Mouse (Mus musculus) forebrain, embryonic 16.5 days (tissue): ENCODE measurements around the gene Kiss1r. TPM values are rescaled to one million over a fixed set of nuclear protein-coding genes. Genes with fewer than 3 reads are reported as not detected.

Experiments used
- ATAC-seq: fragments of 200-750 bp; cut with Nextera tagmentation; 2 replicates; pipeline ENCODE4 v1.8.0; 2017; ENCODE audit warnings: mild to moderate bottlenecking, moderate library complexity
- H3K27ac ChIP-seq: fragments of 300-500 bp; sonication (generic); 2 replicates; pipeline ENCODE4 v1.5.1; 2014; ENCODE audit warnings: low read length, control low read depth
- H3K27me3 ChIP-seq: fragments of 300-500 bp; sonication (generic); replicated peaks from 2 replicates; pipeline ENCODE4 v1.6.1; 2014; ENCODE audit warnings: low read length; ENCODE audit not compliant: control insufficient read depth, insufficient read depth
- H3K36me3 ChIP-seq: fragments of 300-500 bp; sonication (generic); 2 replicates; pipeline ENCODE4 v1.6.1; 2014; ENCODE audit not compliant: control insufficient read depth, insufficient read depth
- H3K4me1 ChIP-seq: fragments of 300-500 bp; sonication (generic); replicated peaks from 2 replicates; pipeline ENCODE4 v1.6.1; 2014; ENCODE audit warnings: low read length; ENCODE audit not compliant: control insufficient read depth, insufficient read depth
- H3K4me2 ChIP-seq: fragments of 300-500 bp; sonication (generic); 2 replicates; pipeline ENCODE4 v1.6.1; 2014; ENCODE audit warnings: mild to moderate bottlenecking, low read length, control low read depth
- H3K4me3 ChIP-seq: fragments of 300-500 bp; sonication (generic); replicated peaks from 2 replicates; pipeline ENCODE4 v1.5.1; 2014; ENCODE audit warnings: mild to moderate bottlenecking, low read length, control low read depth
- H3K9ac ChIP-seq: fragments of 300-500 bp; sonication (generic); replicated peaks from 2 replicates; pipeline ENCODE4 v1.6.1; 2014; ENCODE audit warnings: low read depth, low read length, control low read depth
- H3K9me3 ChIP-seq: fragments of 300-500 bp; sonication (generic); 2 replicates; pipeline ENCODE4 v1.6.1; 2016; ENCODE audit warnings: low read length; ENCODE audit not compliant: control insufficient read depth
- WGBS: fragments of 180-500 bp; shearing (Covaris S2); extraction: QIAGEN DNeasy Blood & Tissue Kit; methylation state at CpG from one replicate; pipeline ENCODE4 v1.1.7; 2014; 5-methylcytosine and 5-hydroxymethylcytosine counted together
- polyA plus RNA-seq: library from polyadenylated mRNA; unstranded; fragments of >200 nt; fragmentation: Nextera tagmentation; extraction: Ambion mirVana; gene quantifications from 2 replicates; pipeline ENCODE4 v1.2.1, GENCODE M21; 2015

Gene Kiss1r
- polyA plus RNA-seq, result 2.7 and 3.6 TPM in 2 replicates

DNA sequence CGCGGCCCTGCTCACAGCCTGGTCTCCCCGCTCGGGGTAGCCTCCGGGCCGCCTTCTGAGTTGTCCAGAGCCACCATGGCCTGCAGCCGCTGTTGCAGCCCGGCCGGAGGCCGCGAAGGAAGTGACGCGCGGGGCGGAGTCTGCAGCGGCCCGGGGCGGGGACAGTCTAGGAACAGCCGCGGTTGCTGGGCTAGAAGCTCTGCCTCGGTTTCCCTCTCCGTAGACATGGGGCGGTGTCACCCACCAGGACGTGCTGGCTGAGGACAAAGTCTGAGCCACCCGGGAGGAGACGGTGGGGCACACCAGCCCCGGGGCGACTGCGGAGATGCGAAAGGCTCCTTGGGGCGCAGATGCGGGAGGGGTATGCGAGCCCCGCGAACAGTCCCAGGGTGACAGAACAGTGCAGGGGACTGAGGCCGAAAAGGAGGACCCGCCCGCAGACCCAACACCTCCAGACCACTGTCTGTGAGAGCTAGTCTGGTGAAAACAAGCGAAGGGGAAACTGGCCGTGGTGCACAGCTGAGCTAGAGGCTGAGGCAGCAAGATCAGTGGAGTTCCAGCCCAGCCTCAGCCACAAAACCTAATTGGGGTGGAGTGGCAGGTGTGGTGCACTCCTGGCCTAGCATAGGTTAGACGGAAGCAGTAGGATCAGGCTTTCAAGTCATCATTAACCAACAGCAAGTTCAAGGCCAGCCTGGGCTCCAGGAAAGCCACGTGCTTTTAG is at the start of gene Kiss1r:
Gene Kiss1r, plus strand, starts transcription at position 164 of the 724 bp plus-strand sequence.
- Histone ChIP-seq H3K27me3 (peaks cover 46% of the 10 kb centered on the region), H3K4me1 (peaks cover 44% of the 10 kb centered on the region), H3K4me3 (peak within 1 kb of the TSS; percentile 91), H3K27ac (peak within 1 kb of the TSS; percentile 80), H3K36me3 (0 out of 2 replicates have a peak, but pooled peaks cover 2% of the 10 kb centered on the region), H3K9ac (peak within 1 kb of the TSS; percentile 98), H3K4me2 (peak within 1 kb of the TSS; percentile 97), H3K9me3 (no peaks in the 10 kb centered on the region)
- WGBS, result 2% methylated on average over 42 of the region's 42 CpGs
- peak; percentile 89 for ATAC-seq

- H3K9me3 ChIP-seq, result no peaks in the 10 kb centered on the region
- H3K4me3 ChIP-seq, result 0 out of 2 replicates have a peak overlapping the region, but pooled peaks have one; percentile 4
- no peak for ATAC-seq
- WGBS, result 62% methylated on average over 8 of the region's 8 CpGs
- H3K27ac ChIP-seq, result no peak overlapping the region
- H3K9ac ChIP-seq, result no peak overlapping the region
- no peaks in the 10 kb centered on the region for H3K27me3 ChIP-seq
- peaks cover 4% of the 10 kb centered on the region; the same call in 1 of the 2 replicates for H3K36me3 ChIP-seq
- H3K4me2 ChIP-seq, result peak overlapping the region; percentile 78
- peaks cover 44% of the 10 kb centered on the region for H3K4me1 ChIP-seq
These were observed 44.9 kb upstream of the Kiss1r start for GRCm38 (mm10) chr10:79871845-79872244.

- H3K27me3 ChIP-seq, result no peaks in the 10 kb centered on the region
- H3K9ac ChIP-seq, result peak overlapping the region; percentile 96
- WGBS, result 54% methylated on average over 3 of the region's 3 CpGs
- no peak for ATAC-seq
- peak overlapping the region; percentile 78 for H3K4me2 ChIP-seq
- peak overlapping the region; percentile 97 for H3K27ac ChIP-seq
- peaks cover 4% of the 10 kb centered on the region; the same call in 1 of the 2 replicates for H3K36me3 ChIP-seq
- no peaks in the 10 kb centered on the region for H3K9me3 ChIP-seq
- peaks cover 40% of the 10 kb centered on the region for H3K4me1 ChIP-seq
- H3K4me3 ChIP-seq, result peak overlapping the region; percentile 85
These were observed 43.9 kb upstream of the Kiss1r start for GRCm38 (mm10) chr10:79872862-79873261.

- H3K27me3 ChIP-seq, result no peaks in the 10 kb centered on the region
- peaks cover 39% of the 10 kb centered on the region for H3K4me1 ChIP-seq
- WGBS, result under 1% methylated on average over 6 of the region's 6 CpGs
- peaks cover 4% of the 10 kb centered on the region; the same call in 1 of the 2 replicates for H3K36me3 ChIP-seq
- peak; percentile 9 for ATAC-seq
- H3K4me3 ChIP-seq, result peak overlapping the region; percentile 85
- peak overlapping the region; percentile 96 for H3K9ac ChIP-seq
- no peaks in the 10 kb centered on the region for H3K9me3 ChIP-seq
- peak overlapping the region; percentile 97 for H3K27ac ChIP-seq
- H3K4me2 ChIP-seq, result peak overlapping the region; percentile 78
These were observed 43.5 kb upstream of the Kiss1r start for GRCm38 (mm10) chr10:79873313-79873712.

DNA sequence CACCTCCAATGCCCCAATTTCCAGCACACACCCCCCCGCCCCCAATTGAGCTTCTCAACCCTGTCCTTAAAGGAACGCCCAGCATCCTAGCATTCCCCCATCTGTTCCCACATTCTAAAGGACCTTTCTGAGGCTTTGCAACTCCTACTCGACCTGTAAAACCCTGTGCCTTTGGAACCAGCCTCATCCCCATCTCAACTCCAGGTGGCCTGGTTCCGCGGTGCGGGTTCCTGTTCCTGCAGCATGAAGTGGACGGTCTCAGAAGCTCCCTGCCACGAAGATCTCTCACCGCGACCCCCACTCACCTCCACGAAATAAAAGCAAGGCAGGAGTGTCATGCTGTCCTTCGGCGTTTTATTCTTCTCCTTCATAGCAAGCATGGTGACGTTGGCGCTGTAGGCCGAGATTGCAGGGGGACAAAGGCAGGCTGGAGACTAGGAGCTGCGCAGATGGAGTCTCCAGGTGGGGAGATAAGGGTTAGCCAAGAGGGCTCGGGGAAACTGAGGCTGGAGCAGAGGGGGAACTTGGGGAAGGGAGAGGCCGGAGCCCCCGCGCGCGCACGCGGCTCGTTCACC is 43.0 kb upstream of the Kiss1r start:
- Histone ChIP-seq H3K4me2 (peak overlapping the region; percentile 78), H3K9ac (peak overlapping the region; percentile 96), H3K27ac (peak overlapping the region; percentile 97), H3K36me3 (peaks cover 4% of the 10 kb centered on the region; the same call in 1 of the 2 replicates), H3K4me3 (peak overlapping the region; percentile 85), H3K27me3 (no peaks in the 10 kb centered on the region), H3K4me1 (peaks cover 36% of the 10 kb centered on the region), H3K9me3 (no peaks in the 10 kb centered on the region)
- WGBS, result under 1% methylated on average over 26 of the region's 26 CpGs
- peak; percentile 39 for ATAC-seq

DNA sequence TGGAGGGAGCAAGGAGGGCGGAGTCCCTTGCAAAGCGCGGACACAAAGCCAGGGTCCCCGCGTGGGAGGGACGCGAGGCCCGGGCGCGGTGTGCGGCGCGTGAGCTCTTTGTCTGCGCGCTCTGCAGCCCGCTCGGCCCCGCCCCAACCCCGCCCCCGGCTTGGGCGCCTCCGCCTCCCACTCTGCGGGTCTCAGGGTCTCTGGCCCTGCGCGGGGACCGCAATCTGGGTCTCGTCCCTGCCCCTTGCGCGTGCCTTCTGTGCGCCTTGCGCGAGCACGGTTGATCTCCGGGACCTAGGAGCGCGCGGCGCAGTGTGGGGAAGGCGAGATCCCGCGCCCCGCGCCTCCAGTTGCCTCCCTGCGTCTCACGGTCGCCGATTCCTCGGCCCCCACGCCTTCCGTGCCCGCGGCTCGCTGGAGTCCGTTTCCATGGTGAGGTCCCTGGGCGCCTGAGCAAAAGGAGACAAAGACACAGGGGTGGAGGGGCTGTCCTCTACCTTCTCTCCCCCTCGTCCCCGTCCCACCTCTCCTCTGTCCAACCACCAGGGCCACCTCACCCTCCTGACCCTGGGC is 42.4 kb upstream of the Kiss1r start, which contains the start of the genes Prtn3 and Plppr3:
Gene Prtn3, plus strand, starts transcription at position 187 of the 573 bp plus-strand sequence.
Gene Plppr3, minus strand, starts transcription at position 345 of the 573 bp plus-strand sequence.
- H3K4me3 ChIP-seq, result peak within 1 kb of the TSS; percentile 85
- H3K36me3 ChIP-seq, result 0 out of 2 replicates have a peak, but pooled peaks cover 4% of the 10 kb centered on the region
- ATAC-seq, result peak; percentile 92
- peak within 1 kb of the TSS; percentile 96 for H3K9ac ChIP-seq
- peaks cover 30% of the 10 kb centered on the region for H3K4me1 ChIP-seq
- H3K27me3 ChIP-seq, result no peaks in the 10 kb centered on the region
- H3K4me2 ChIP-seq, result peak within 1 kb of the TSS; percentile 78
- WGBS, result 0% methylated on average over 43 of the region's 57 CpGs
- no peaks in the 10 kb centered on the region for H3K9me3 ChIP-seq
- peak within 1 kb of the TSS; percentile 97 for H3K27ac ChIP-seq

DNA sequence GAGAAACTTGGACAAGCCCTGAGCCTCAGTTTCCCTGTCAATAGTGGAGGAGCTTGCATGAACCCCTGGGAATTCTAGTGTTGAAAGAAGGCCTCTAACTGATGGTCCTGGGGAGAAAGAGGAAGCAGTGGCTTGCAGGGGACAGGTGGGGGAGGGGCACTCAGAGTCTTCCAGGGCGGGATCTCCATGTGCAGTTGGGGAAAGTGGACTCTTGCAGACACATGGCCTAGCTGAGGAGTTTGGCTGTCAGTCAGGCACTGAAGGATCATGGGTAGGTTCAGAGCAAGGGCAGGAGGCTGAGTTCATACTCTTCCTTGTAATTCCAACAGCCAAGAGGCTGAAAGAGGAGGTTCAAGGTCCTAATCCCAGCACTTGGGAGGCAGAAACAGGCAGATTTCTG is 39.6 kb upstream of the Kiss1r start:
- WGBS, result 52% methylated on average over 1 of the region's 1 CpGs
- no peak overlapping the region for H3K4me3 ChIP-seq
- H3K36me3 ChIP-seq, result no peaks in the 10 kb centered on the region
- peaks cover 6% of the 10 kb centered on the region; the same call in 1 of the 2 replicates for H3K27me3 ChIP-seq
- H3K9ac ChIP-seq, result no peak overlapping the region
- no peak overlapping the region for H3K27ac ChIP-seq
- H3K9me3 ChIP-seq, result no peaks in the 10 kb centered on the region
- no peak for ATAC-seq
- no peak overlapping the region for H3K4me2 ChIP-seq
- peaks cover 22% of the 10 kb centered on the region for H3K4me1 ChIP-seq

- peaks cover 17% of the 10 kb centered on the region for H3K4me1 ChIP-seq
- no peak for ATAC-seq
- no peak overlapping the region for H3K27ac ChIP-seq
- peaks cover 6% of the 10 kb centered on the region; the same call in 1 of the 2 replicates for H3K27me3 ChIP-seq
- H3K9me3 ChIP-seq, result no peaks in the 10 kb centered on the region
- H3K9ac ChIP-seq, result no peak overlapping the region
- no peak overlapping the region for H3K4me3 ChIP-seq
- no peaks in the 10 kb centered on the region for H3K36me3 ChIP-seq
- H3K4me2 ChIP-seq, result no peak overlapping the region
- WGBS, result 52% methylated on average over 12 of the region's 12 CpGs
These were observed 39.0 kb upstream of the Kiss1r start for GRCm38 (mm10) chr10:79877757-79878156.

- no peak overlapping the region for H3K4me3 ChIP-seq
- H3K9me3 ChIP-seq, result no peaks in the 10 kb centered on the region
- H3K27me3 ChIP-seq, result peaks cover 6% of the 10 kb centered on the region; the same call in 1 of the 2 replicates
- H3K9ac ChIP-seq, result no peak overlapping the region
- ATAC-seq, result no peak
- H3K36me3 ChIP-seq, result no peaks in the 10 kb centered on the region
- H3K27ac ChIP-seq, result no peak overlapping the region
- 56% methylated on average over 3 of the region's 3 CpGs for WGBS
- H3K4me2 ChIP-seq, result no peak overlapping the region
- H3K4me1 ChIP-seq, result peaks cover 14% of the 10 kb centered on the region
These were observed 37.2 kb upstream of the Kiss1r start for GRCm38 (mm10) chr10:79879527-79879926.
